Mouse (Mus musculus): ENCODE measurements at regions not wholly inside any gene's neighbourhood (a gene's known extent, or its start where the extent isn't known, plus 50 kb on each side); places are given as distances from the start of the nearest gene placed in this dataset.

DNA sequence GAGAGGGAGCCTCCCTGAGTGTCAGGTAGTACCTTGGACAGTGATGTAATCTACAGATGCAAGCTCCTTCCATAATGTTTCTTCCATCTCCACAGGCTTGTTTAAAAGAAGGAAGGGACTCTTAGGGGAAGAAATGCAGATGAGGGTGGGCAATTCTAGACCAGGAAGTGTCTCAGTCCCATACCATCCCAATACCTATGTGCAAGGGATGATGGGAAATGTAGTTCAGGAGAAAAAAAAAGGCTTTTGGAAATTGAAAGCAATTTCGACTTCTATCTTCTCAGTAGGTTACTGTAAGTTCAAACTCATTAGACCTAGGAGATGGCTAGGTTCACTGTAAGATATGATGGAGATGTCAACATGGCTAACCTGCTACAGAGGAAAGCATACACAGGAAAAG lies 68.3 kb downstream of the Cd83 start:
- no peak for ATAC-seq (replicated peaks; ENCODE audit: low FRiP score)
- no peaks in the 10 kb centered on the region for H3K36me3 ChIP-seq
- 81% methylated on average over 1 of the region's 1 CpGs for WGBS
- H3K9me3 ChIP-seq (replicated peaks), result no peaks in the 10 kb centered on the region
- no peak overlapping the region for H3K9ac ChIP-seq
- peaks cover 6% of the 10 kb centered on the region for H3K4me1 ChIP-seq
- no peak overlapping the region for H3K27ac ChIP-seq
- no peak overlapping the region for H3K4me2 ChIP-seq
- no peak overlapping the region for H3K4me3 ChIP-seq (replicated peaks)
- no peaks in the 10 kb centered on the region for H3K27me3 ChIP-seq

DNA sequence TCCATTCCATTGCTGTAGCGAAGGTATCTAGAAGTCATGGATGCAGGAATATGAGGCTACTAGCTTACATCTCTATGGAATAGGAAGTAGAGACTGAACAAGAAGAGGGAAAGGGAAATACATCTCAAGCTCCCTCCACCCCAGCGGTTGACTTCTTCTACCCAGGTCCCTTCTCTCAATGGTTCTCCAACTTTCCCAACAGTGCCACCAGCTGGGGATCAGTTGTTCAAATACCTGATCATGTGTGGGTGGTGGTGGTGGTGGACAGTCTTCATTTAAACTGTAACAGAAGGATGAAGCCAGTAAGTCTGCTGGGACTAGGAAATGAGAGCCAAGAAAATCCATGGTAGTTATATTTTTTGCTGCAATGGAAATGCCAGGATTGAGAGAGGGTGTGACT lies 70.4 kb downstream of the Cd83 start:
- 93% methylated on average over 2 of the region's 2 CpGs for WGBS
- no peak overlapping the region for H3K27ac ChIP-seq
- H3K9ac ChIP-seq, result no peak overlapping the region
- H3K4me1 ChIP-seq, result peaks cover 3% of the 10 kb centered on the region
- H3K36me3 ChIP-seq, result no peaks in the 10 kb centered on the region
- H3K4me3 ChIP-seq (replicated peaks), result no peak overlapping the region
- H3K27me3 ChIP-seq, result no peaks in the 10 kb centered on the region
- no peak overlapping the region for H3K4me2 ChIP-seq
- no peak for ATAC-seq (replicated peaks; ENCODE audit: low FRiP score)
- no peaks in the 10 kb centered on the region for H3K9me3 ChIP-seq (replicated peaks)

DNA sequence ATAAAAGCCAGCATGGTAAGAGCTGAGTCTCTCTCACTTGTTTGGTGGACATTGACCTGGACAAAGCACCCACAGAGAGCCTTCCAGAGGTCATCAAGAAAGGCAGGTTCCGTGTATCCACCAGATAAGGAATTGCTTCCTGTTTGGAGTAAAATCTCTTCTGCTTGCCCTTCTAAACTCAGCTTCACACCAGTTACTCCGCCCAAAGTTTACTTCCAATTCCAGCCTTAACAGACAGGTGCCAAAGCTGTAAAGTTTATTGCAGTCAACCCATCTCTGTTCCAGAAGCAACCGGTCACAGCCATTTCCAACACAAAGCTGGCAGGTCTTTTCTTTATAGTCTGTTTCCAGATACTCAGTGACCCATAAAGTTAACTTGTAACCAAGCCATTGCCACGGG lies 76.4 kb downstream of the Cd83 start:
- Histone ChIP-seq H3K27ac (peak overlapping the region; percentile 79), H3K4me2 (no peak overlapping the region), H3K4me1 (peaks cover 52% of the 10 kb centered on the region)

DNA sequence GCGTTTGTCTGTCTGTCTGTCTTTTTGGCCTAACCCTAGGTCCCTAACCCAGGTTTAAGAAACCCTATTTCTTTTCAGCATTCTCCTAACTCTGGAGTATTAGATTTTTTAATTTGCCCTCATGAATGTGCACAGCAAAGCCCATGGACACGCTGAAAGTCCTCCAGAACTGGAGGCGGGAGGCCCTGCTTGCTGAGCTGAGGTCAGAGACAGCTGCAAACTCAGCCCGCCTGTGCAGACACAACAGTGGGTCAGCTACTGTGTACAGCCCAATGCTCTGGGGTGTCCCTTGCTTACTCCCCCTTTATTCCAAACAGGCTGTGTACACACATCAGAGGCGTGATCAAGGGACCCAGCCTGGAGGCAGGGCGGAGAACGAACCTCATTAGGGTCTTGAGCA lies 76.8 kb downstream of the Cd83 start:
- no peak for ATAC-seq (replicated peaks; ENCODE audit: low FRiP score)
- peaks cover 52% of the 10 kb centered on the region for H3K4me1 ChIP-seq
- H3K4me3 ChIP-seq (replicated peaks), result no peak overlapping the region
- H3K9ac ChIP-seq, result no peak overlapping the region
- peak overlapping the region; percentile 79 for H3K27ac ChIP-seq
- no peak overlapping the region for H3K4me2 ChIP-seq
- no peaks in the 10 kb centered on the region for H3K36me3 ChIP-seq
- no peaks in the 10 kb centered on the region for H3K9me3 ChIP-seq (replicated peaks)
- WGBS, result 42% methylated on average over 7 of the region's 7 CpGs
- H3K27me3 ChIP-seq, result no peaks in the 10 kb centered on the region

More for the DNA sequence above, 76.4 kb downstream of the Cd83 start:
- Histone ChIP-seq H3K4me3 (replicated peaks) (no peak overlapping the region), H3K27me3 (no peaks in the 10 kb centered on the region), H3K9me3 (replicated peaks) (no peaks in the 10 kb centered on the region), H3K9ac (no peak overlapping the region), H3K36me3 (no peaks in the 10 kb centered on the region)
- ATAC-seq (replicated peaks; ENCODE audit: low FRiP score), result no peak
- 23% methylated on average over 4 of the region's 4 CpGs for WGBS

DNA sequence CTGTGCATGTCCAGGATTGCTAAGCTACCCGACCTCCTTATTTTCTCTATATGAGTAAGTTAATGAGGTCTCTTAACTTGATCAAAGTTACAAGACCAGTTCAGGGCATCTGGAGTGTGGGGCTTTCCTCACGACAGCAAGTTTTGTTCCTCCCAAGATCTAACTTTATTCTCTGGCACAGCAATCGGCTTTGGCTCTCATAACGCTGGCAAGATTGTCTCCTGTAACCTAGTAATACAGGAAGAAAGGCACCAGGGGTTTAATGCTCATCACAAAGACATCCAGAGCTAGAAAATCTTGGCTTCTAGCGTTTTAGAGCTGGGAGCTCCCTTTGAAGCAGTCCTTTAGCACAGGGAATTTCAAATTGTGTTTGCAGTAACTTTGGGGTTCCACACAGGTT lies 77.5 kb downstream of the Cd83 start:
- 66% methylated on average over 5 of the region's 5 CpGs for WGBS
- Histone ChIP-seq H3K9ac (no peak overlapping the region), H3K4me1 (peaks cover 52% of the 10 kb centered on the region), H3K27ac (peak overlapping the region; percentile 79; the same call in 1 of the 2 replicates), H3K9me3 (replicated peaks) (no peaks in the 10 kb centered on the region), H3K4me3 (replicated peaks) (no peak overlapping the region), H3K27me3 (no peaks in the 10 kb centered on the region), H3K4me2 (no peak overlapping the region), H3K36me3 (no peaks in the 10 kb centered on the region)
- ATAC-seq (replicated peaks; ENCODE audit: low FRiP score), result no peak

DNA sequence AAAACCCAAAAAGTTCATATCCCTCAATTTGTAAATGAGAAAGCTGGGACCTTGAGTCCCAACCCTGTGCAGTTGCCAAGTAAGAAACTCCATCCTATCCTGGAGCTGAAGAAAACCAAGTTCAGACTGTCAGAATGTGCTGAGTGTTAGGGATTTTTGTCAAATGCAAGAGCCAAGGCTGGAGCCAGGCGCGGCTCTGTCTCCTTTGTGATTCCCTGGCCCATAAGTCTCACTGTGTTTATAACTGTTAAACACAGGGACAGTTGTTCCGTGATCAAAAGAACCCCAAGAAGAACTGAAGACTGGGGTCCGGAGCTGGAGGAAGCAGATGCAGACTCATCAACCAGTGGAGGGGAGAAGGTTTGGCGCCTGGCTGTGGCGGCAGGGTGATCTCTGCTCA lies 78.0 kb downstream of the Cd83 start:
- Histone ChIP-seq H3K4me2 (no peak overlapping the region), H3K9me3 (replicated peaks) (no peaks in the 10 kb centered on the region), H3K27ac (0 out of 2 replicates have a peak overlapping the region, but pooled peaks have one; percentile 3), H3K27me3 (no peaks in the 10 kb centered on the region), H3K36me3 (no peaks in the 10 kb centered on the region), H3K4me3 (replicated peaks) (no peak overlapping the region), H3K9ac (no peak overlapping the region), H3K4me1 (peaks cover 52% of the 10 kb centered on the region)
- WGBS, result 76% methylated on average over 6 of the region's 6 CpGs
- no peak for ATAC-seq (replicated peaks; ENCODE audit: low FRiP score)

DNA sequence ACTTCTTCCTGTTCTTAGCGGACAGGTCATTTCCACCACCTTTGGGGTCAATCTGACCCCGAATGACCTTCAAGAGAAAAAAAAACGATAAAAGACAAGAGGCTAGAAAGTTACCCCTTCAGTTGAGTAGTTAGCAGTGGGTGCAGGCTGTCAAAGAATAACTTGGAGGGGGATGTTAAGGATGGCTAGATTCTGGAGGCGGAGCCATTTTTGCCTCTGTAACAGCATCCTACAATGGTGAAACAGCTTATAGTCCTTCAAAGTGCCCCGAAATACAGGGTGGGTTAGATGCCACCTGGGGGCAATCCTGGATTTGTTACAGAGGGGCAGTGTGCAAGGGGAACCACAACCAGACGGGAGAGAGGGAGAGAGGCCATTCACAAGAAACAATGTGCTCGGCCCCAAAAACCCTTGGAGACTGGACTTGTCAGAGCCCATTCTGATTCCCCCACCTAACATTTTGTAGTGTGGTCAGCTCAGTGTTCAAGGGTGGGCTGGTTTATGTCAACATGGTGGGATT lies 79.1 kb downstream of the Cd83 start:
- Histone ChIP-seq H3K9me3 (replicated peaks) (no peaks in the 10 kb centered on the region), H3K4me2 (peak overlapping the region; percentile 64), H3K27ac (peak overlapping the region; percentile 89), H3K36me3 (no peaks in the 10 kb centered on the region), H3K4me1 (peaks cover 52% of the 10 kb centered on the region), H3K4me3 (replicated peaks) (no peak overlapping the region), H3K9ac (0 out of 2 replicates have a peak overlapping the region, but pooled peaks have one; percentile 31), H3K27me3 (no peaks in the 10 kb centered on the region)
- no peak for ATAC-seq (replicated peaks; ENCODE audit: low FRiP score)
- WGBS, result 71% methylated on average over 7 of the region's 7 CpGs

DNA sequence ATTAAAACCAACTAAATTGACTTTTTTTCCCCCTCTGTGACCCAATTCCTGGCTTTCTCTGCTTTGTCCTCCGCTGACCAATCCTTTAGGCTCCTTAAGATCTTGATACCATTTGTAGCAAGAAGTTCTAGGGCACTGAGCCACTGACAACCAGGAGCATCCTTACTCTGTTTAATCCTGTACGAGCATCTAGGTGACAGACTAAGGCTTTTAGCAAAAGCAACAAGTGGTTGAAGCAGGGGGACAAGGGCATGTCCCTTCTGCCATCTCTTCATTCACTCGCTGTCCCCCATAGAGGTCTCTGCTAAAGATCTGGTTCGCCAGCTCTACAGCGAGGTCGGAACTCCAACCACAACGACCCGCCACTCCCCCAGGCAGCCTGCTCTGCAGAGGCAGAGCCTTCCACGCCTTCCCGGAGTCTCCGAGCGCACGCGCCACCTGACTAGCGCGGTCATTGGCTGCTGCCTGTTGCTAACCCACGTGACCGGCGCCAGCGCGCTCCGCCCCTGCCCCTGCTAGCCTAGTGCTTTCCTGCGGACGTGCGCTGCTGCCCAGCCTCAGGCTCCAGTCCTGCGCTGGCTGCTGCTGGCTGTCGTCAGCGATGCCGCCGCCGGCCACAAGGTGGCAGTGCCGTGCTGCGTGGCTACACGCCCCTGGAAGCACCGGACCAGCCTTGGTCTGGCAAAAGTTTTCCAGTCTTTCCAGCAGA lies 79.7 kb downstream of the Cd83 start:
- no peaks in the 10 kb centered on the region for H3K27me3 ChIP-seq
- H3K36me3 ChIP-seq, result no peaks in the 10 kb centered on the region
- H3K27ac ChIP-seq, result peak overlapping the region; percentile 89
- peak; percentile 96 for ATAC-seq (replicated peaks; ENCODE audit: low FRiP score)
- peak overlapping the region; percentile 64 for H3K4me2 ChIP-seq
- H3K9ac ChIP-seq, result peak overlapping the region; percentile 31; the same call in 1 of the 2 replicates
- H3K4me1 ChIP-seq, result peaks cover 55% of the 10 kb centered on the region
- 2% methylated on average over 35 of the region's 35 CpGs for WGBS
- H3K4me3 ChIP-seq (replicated peaks), result peak overlapping the region; percentile 33
- H3K9me3 ChIP-seq (replicated peaks), result no peaks in the 10 kb centered on the region

DNA sequence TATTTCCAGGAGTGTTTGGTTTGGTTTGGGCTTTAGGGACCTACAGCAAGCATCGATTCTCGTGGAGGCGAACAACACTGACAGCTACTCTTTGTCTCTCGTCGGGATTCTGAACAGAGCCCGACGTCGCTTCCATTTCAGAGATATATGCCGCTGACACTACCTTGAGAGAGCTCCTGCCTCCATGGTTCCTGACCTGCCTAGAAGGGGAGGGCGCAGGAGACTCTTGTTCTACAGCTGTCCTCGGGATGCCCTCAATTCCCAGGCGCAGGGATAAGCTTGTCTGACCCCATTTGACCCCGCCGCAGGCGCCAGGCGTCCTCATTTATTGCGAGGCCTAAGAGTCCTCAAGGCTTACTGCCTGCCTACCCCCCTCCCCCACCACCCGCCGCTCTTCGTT lies 80.5 kb downstream of the Cd83 start:
- peak overlapping the region; percentile 33 for H3K4me3 ChIP-seq (replicated peaks)
- H3K9me3 ChIP-seq (replicated peaks), result no peaks in the 10 kb centered on the region
- H3K36me3 ChIP-seq, result no peaks in the 10 kb centered on the region
- H3K27me3 ChIP-seq, result no peaks in the 10 kb centered on the region
- peak; percentile 1; the same call in 1 of the 2 replicates for ATAC-seq (replicated peaks; ENCODE audit: low FRiP score)
- peak overlapping the region; percentile 78 for H3K27ac ChIP-seq
- peaks cover 51% of the 10 kb centered on the region for H3K4me1 ChIP-seq
- H3K4me2 ChIP-seq, result peak overlapping the region; percentile 64
- 3% methylated on average over 20 of the region's 20 CpGs for WGBS
- 0 out of 2 replicates have a peak overlapping the region, but pooled peaks have one; percentile 14 for H3K9ac ChIP-seq

DNA sequence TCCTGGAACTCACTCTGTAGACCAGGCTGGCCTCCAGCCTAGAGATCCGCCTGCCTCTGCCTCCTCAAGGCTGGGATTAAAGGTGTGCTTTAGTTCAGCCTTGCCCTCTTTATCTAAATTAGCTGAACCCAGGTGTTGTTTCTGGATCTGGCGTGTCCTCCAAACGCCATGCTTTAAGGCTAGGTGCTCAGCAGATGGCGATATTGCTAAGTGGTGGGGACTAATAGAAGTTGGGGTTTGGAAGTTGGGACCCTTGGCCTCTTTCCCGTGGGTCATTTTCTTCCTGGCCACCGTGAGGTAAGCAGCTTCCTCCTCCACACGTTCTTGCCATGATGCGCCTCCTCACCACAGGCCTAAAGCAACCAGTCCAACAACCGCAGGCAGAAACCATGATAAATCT lies 91.3 kb downstream of the Cd83 start:
- no peak overlapping the region for H3K4me3 ChIP-seq (replicated peaks)
- no peak overlapping the region for H3K9ac ChIP-seq
- peaks cover 11% of the 10 kb centered on the region for H3K4me1 ChIP-seq
- H3K36me3 ChIP-seq, result no peaks in the 10 kb centered on the region
- WGBS, result 84% methylated on average over 9 of the region's 9 CpGs
- H3K9me3 ChIP-seq (replicated peaks), result no peaks in the 10 kb centered on the region
- no peaks in the 10 kb centered on the region for H3K27me3 ChIP-seq
- no peak for ATAC-seq (replicated peaks; ENCODE audit: low FRiP score)
- no peak overlapping the region for H3K27ac ChIP-seq
- no peak overlapping the region for H3K4me2 ChIP-seq

DNA sequence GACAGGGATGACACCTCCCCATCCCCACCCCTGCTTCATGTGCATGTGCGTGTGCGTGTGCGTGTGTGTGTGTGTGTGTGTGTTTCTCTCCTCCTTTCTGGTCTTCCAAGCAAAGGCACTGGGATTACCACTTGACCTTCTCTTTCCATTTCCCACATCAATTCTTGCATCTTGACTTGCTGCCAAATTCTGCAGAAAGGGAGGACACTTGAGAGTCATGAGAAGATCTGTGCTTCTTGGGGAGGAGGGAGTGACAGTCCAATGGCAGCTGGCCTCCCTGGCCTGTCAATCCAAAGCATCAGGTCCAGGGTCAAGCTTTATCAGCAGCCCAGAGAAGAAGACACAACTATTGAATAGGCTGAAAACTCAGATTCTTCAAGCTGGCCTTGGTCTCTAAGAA lies 102.7 kb downstream of the Cd83 start:
- no peaks in the 10 kb centered on the region for H3K9me3 ChIP-seq (replicated peaks)
- ATAC-seq (replicated peaks; ENCODE audit: low FRiP score), result no peak
- no peak overlapping the region for H3K4me2 ChIP-seq
- WGBS, result 88% methylated on average over 3 of the region's 3 CpGs
- no peak overlapping the region for H3K27ac ChIP-seq
- no peak overlapping the region for H3K4me3 ChIP-seq (replicated peaks)
- peaks cover 4% of the 10 kb centered on the region; the same call in 1 of the 2 replicates for H3K4me1 ChIP-seq
- no peaks in the 10 kb centered on the region for H3K36me3 ChIP-seq
- no peaks in the 10 kb centered on the region for H3K27me3 ChIP-seq
- H3K9ac ChIP-seq, result no peak overlapping the region

DNA sequence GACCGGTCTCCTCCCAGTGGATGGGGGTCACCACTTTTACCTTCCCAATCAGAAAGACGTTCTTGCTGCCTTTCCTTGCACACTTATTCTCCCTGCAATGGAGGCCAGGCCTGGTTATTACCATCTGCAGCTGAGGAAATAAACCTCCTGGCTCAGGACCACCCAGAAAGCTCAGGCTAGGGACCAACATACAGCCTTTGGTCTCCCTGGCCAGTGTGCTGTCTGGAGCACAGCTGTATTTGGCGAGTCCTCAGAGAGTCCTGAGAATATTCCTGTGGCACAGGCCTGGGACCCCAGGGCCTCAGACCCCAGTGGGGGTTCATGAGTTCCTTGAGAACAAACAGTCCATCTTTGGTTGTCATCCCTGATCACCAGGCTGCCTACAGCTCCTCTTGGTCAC lies 107.4 kb downstream of the Cd83 start:
- Histone ChIP-seq H3K4me1 (peaks cover 4% of the 10 kb centered on the region; the same call in 1 of the 2 replicates), H3K27ac (no peak overlapping the region), H3K4me3 (replicated peaks) (no peak overlapping the region), H3K36me3 (no peaks in the 10 kb centered on the region), H3K9ac (no peak overlapping the region), H3K9me3 (replicated peaks) (no peaks in the 10 kb centered on the region), H3K4me2 (no peak overlapping the region), H3K27me3 (no peaks in the 10 kb centered on the region)
- no peak for ATAC-seq (replicated peaks; ENCODE audit: low FRiP score)
- 66% methylated on average over 3 of the region's 3 CpGs for WGBS
